Mouse (Mus musculus): ENCODE measurements around the gene Zfp592. TPM values are rescaled to one million over a fixed set of nuclear protein-coding genes. Genes with fewer than 3 reads are reported as not detected.
"Not testable (repeated sequence)": the region's sequence is repeated elsewhere in the genome, so short reads cannot be mapped to it uniquely, and the experiment has no call there.

Gene Zfp592
- polyA plus RNA-seq (2015; fragmentation: Nextera tagmentation; extraction: Ambion mirVana), result 8.3 and 9.8 TPM in 2 replicates

- ATAC-seq (replicated peaks), result peak; percentile 94
- peak within 1 kb of the TSS; percentile 77 for H3K4me2 ChIP-seq (replicated peaks)
- H3K9ac ChIP-seq (replicated peaks), result peak within 1 kb of the TSS; percentile 91
- H3K4me3 ChIP-seq, result peak within 1 kb of the TSS; percentile 67
- no peaks in the 10 kb centered on the region for H3K27me3 ChIP-seq
- peaks cover 36% of the 10 kb centered on the region for H3K4me1 ChIP-seq
- H3K9me3 ChIP-seq, result no peaks in the 10 kb centered on the region
- H3K27ac ChIP-seq (replicated peaks), result peak within 1 kb of the TSS; percentile 89
- 0% methylated on average over 68 of the region's 102 CpGs for WGBS
- H3K36me3 ChIP-seq, result no peaks in the 10 kb centered on the region
Observed at GRCm38 (mm10) chr7:80992980-80993833, at the start of gene Zfp592. Gene Zfp592 (plus strand): TSS chr7:80993681.

DNA sequence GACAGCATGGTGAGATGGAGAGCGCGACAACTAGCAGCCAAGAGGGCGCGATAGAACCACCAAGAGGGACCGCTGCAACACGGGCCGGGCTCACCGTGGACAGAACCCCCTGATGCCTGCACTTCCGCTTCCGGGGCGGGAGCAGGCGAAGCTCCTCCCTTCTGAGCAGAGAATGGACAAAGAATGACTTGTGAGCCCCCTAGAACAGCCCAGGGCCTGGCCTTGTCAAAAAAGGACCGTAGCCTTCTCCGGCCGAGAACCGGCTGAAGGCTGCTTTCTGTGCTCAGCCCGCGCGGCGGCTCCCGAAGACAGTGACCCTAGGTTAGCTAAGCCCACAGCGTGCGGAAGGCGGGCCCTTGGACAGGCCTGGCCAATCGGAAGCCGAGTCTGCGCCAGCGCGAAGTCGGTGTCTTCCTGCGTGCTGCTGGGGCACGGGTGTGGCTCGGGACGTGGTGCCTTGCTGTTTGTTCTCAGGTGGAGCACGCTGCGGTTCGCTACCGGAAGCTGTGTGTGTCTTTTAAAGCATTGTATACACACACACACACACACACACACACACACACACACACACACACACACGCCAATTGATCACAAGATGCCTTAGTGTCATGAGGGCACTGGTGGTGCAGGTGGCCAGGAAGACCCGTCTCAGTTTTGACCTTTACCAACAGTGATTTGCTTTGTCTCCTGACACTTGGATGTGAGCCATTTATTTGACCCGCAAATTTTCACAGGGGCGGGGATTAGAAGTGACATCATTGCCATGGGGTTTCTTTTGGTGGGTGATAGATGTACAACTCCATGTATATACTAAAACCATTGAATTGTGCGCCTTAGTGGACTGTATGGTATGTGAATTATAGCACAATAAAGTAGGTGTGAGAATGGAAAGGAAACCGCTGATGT, 45.8 kb upstream of the Zfp592 start, which contains the start of gene Sec11a:
Gene Sec11a, minus strand, starts transcription at position 336 of the 906 bp plus-strand sequence.
- peak within 1 kb of the TSS; percentile 90 for H3K4me3 ChIP-seq
- H3K9me3 ChIP-seq, result no peaks in the 10 kb centered on the region
- H3K27ac ChIP-seq (replicated peaks), result peak within 1 kb of the TSS; percentile 97
- 2% methylated on average over 44 of the region's 44 CpGs for whole genome bisulfite sequencing
- no peaks in the 10 kb centered on the region for H3K36me3 ChIP-seq
- peaks cover 21% of the 10 kb centered on the region for H3K4me1 ChIP-seq
- H3K9ac ChIP-seq (replicated peaks), result peak within 1 kb of the TSS; percentile 84
- peak; percentile 100 for ATAC-seq (replicated peaks)
- no peaks in the 10 kb centered on the region for H3K27me3 ChIP-seq
- peak within 1 kb of the TSS; percentile 67 for H3K4me2 ChIP-seq (replicated peaks)

GRCm38 (mm10) chr7:80951461-80951860, 42.0 kb upstream of the Zfp592 start:
- Histone ChIP-seq H3K27me3 (no peaks in the 10 kb centered on the region), H3K4me1 (peaks cover 4% of the 10 kb centered on the region), H3K27ac (replicated peaks) (no peak overlapping the region), H3K9ac (replicated peaks) (no peak overlapping the region), H3K4me3 (no peak overlapping the region), H3K9me3 (no peaks in the 10 kb centered on the region), H3K4me2 (replicated peaks) (no peak overlapping the region), H3K36me3 (no peaks in the 10 kb centered on the region)
- WGBS, result 88% methylated on average over 4 of the region's 4 CpGs
- no peak for ATAC-seq (replicated peaks)

DNA sequence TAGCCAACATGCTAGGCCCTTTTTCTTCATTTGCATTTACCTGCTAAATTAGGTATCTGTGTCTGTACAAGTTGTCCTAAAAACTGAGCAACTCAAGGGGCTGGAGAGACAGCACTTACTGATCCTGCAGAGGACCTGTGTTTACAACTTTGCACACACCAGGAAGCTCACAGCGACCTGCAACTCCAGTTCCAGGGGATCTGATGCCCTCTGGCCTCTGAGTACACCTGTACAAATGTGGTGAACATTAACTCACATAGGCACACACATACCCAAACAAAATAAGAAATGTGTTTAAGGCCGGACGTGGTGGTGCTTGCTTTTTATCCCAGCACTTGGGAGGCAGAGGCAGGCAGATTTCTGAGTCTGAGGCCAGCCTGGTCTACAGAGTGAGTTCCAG, 41.3 kb upstream of the Zfp592 start:
- no peak overlapping the region for H3K4me2 ChIP-seq (replicated peaks)
- no peaks in the 10 kb centered on the region for H3K9me3 ChIP-seq
- no peak for ATAC-seq (replicated peaks)
- H3K36me3 ChIP-seq, result no peaks in the 10 kb centered on the region
- H3K9ac ChIP-seq (replicated peaks), result no peak overlapping the region
- no peak overlapping the region for H3K4me3 ChIP-seq
- H3K4me1 ChIP-seq, result no peaks in the 10 kb centered on the region
- H3K27ac ChIP-seq (replicated peaks), result no peak overlapping the region
- 74% methylated on average over 3 of the region's 3 CpGs for WGBS
- no peaks in the 10 kb centered on the region for H3K27me3 ChIP-seq

GRCm38 (mm10) chr7:80954251-80954650, 39.2 kb upstream of the Zfp592 start:
- Histone ChIP-seq H3K9ac (replicated peaks) (no peak overlapping the region), H3K9me3 (no peaks in the 10 kb centered on the region), H3K4me3 (no peak overlapping the region), H3K4me2 (replicated peaks) (no peak overlapping the region), H3K27me3 (no peaks in the 10 kb centered on the region), H3K36me3 (no peaks in the 10 kb centered on the region), H3K4me1 (no peaks in the 10 kb centered on the region), H3K27ac (replicated peaks) (no peak overlapping the region)
- ATAC-seq (replicated peaks), result no peak
- WGBS, result 81% methylated on average over 2 of the region's 2 CpGs

GRCm38 (mm10) chr7:80956891-80957290, 36.6 kb upstream of the Zfp592 start:
- H3K27ac ChIP-seq (replicated peaks), result no peak overlapping the region
- H3K4me1 ChIP-seq, result no peaks in the 10 kb centered on the region
- no peaks in the 10 kb centered on the region for H3K9me3 ChIP-seq
- WGBS, result 66% methylated on average over 2 of the region's 2 CpGs
- no peak overlapping the region for H3K4me3 ChIP-seq
- no peaks in the 10 kb centered on the region for H3K27me3 ChIP-seq
- H3K36me3 ChIP-seq, result no peaks in the 10 kb centered on the region
- no peak overlapping the region for H3K4me2 ChIP-seq (replicated peaks)
- H3K9ac ChIP-seq (replicated peaks), result no peak overlapping the region
- no peak for ATAC-seq (replicated peaks)

DNA sequence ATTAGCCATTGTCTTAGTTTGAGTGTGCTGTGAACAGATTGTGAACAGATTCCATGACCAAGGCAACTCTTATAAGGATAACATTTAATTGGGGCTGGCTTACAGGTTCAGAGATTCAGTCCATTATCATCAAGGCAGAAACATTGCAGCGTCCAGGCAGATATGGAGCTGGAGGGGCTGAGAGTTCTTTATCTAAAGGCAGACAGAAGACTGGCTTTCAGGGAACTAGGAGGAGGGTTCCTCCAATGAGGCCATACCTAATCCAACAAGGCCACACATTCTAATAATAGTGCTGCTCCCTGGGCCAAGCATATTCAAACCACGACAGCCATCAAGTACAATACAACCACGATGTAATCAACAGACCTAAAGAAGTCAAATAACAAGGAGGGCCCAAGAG, 34.5 kb upstream of the Zfp592 start:
- Histone ChIP-seq H3K4me1 (no peaks in the 10 kb centered on the region), H3K4me3 (no peak overlapping the region), H3K36me3 (no peaks in the 10 kb centered on the region), H3K27me3 (no peaks in the 10 kb centered on the region), H3K4me2 (replicated peaks) (no peak overlapping the region), H3K9ac (replicated peaks) (no peak overlapping the region), H3K9me3 (no peaks in the 10 kb centered on the region), H3K27ac (replicated peaks) (no peak overlapping the region)
- WGBS, result 81% methylated on average over 3 of the region's 3 CpGs
- ATAC-seq (replicated peaks), result no peak

DNA sequence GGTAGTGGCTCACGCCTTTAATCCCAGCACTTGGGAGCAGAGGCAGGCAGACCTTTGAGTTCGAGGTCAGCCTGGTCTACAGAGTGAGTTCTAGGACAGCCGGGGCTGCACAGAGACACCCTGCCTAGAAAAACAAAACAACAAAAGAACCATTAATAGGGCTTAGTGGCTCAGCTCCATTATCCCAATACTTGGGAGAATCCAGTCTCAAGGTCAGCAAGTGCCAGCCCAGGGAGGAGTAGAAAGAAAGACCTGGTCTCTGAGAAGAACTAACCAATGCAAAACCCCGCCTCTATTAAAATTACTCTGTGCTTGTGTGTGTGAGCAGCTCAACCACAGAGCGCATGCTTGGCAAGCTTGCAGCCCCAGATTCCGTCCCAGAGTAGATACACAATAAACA, 30.7 kb upstream of the Zfp592 start:
- 38% methylated on average over 6 of the region's 6 CpGs for WGBS
- Histone ChIP-seq H3K4me2 (replicated peaks) (no peak overlapping the region), H3K36me3 (no peaks in the 10 kb centered on the region), H3K9me3 (no peaks in the 10 kb centered on the region), H3K9ac (replicated peaks) (no peak overlapping the region), H3K27ac (replicated peaks) (no peak overlapping the region), H3K4me1 (no peaks in the 10 kb centered on the region), H3K27me3 (no peaks in the 10 kb centered on the region), H3K4me3 (no peak overlapping the region)
- ATAC-seq (replicated peaks), result no peak

DNA sequence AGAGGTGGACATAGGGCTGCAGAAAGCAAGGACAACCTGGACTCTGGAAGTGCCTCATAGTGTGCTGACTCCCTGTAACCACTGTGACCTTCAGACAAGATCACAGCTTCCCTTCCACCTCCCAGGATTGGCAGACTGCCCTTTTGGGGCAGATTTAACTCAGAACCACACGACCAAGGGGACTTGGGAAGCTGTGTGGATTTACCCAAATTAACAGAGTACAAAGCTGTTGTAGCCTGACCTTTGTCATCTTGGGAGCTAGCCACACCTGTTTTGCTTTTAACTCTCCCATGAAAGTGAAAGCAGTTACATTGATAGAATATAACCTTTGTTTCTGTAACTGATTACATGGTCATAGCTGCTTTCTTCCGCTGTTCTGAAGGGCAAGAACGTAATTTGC, 22.6 kb upstream of the Zfp592 start:
- Histone ChIP-seq H3K27me3 (no peaks in the 10 kb centered on the region), H3K4me1 (no peaks in the 10 kb centered on the region), H3K9ac (replicated peaks) (no peak overlapping the region), H3K4me3 (no peak overlapping the region), H3K4me2 (replicated peaks) (no peak overlapping the region), H3K36me3 (no peaks in the 10 kb centered on the region), H3K27ac (replicated peaks) (no peak overlapping the region), H3K9me3 (no peaks in the 10 kb centered on the region)
- no peak for ATAC-seq (replicated peaks)
- WGBS, result 68% methylated on average over 3 of the region's 3 CpGs

DNA sequence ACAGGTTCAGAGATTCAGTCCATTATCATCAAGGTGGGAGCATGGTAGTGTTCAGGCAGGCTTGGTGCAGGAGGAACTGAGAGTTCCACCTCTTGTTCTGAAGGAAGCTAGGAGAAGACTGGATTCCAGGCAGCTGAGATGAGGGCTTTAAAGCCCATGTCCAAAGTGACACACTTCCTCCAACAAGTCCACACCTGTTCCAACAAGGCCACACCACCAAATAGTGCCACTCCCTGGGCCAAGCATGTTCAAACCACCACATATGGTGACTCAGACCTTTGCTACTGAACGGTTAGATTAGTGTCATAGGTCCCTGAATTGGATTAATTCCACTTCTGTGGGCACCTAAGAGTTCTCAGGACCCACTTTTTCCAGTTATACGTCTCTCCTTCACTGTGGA, 22.1 kb upstream of the Zfp592 start:
- Histone ChIP-seq H3K9ac (replicated peaks) (no peak overlapping the region), H3K9me3 (no peaks in the 10 kb centered on the region), H3K27ac (replicated peaks) (no peak overlapping the region), H3K4me3 (no peak overlapping the region), H3K4me1 (no peaks in the 10 kb centered on the region), H3K4me2 (replicated peaks) (no peak overlapping the region), H3K36me3 (no peaks in the 10 kb centered on the region), H3K27me3 (no peaks in the 10 kb centered on the region)
- WGBS, result 59% methylated on average over 2 of the region's 2 CpGs
- no peak for ATAC-seq (replicated peaks)

DNA sequence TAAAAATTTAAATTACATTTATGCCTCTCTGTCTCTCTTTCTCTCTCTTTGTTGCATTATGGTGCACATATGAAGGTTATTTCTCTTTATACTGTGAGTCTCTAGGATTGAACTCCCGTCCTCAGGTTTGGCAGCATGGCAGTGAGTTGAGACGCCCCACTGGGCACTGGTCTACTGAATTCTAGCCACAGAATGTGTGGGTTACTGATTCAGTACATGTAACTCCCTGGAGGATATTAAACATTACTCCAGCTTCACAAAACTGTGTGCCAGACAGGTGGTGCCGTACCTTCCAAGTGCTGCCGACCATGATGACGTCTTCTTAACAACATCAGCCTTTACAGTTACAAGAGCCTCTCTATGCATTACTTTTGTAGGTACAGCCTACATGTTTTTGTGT, 21.4 kb upstream of the Zfp592 start:
- Histone ChIP-seq H3K9ac (replicated peaks) (no peak overlapping the region), H3K27ac (replicated peaks) (no peak overlapping the region), H3K4me1 (no peaks in the 10 kb centered on the region), H3K9me3 (no peaks in the 10 kb centered on the region), H3K4me3 (no peak overlapping the region), H3K27me3 (no peaks in the 10 kb centered on the region), H3K4me2 (replicated peaks) (no peak overlapping the region), H3K36me3 (no peaks in the 10 kb centered on the region)
- ATAC-seq (replicated peaks), result no peak
- WGBS, result 85% methylated on average over 5 of the region's 5 CpGs

GRCm38 (mm10) chr7:80972920-80973637, 20.4 kb upstream of the Zfp592 start:
- ATAC-seq (replicated peaks), result not testable (repeated sequence)

More at GRCm38 (mm10) chr7:80972920-80973637, 20.4 kb upstream of the Zfp592 start:
- not testable (repeated sequence) for H3K4me1 ChIP-seq; H3K4me2 ChIP-seq (replicated peaks); H3K4me3 ChIP-seq; H3K27ac ChIP-seq (replicated peaks); H3K9ac ChIP-seq (replicated peaks); H3K27me3 ChIP-seq; H3K9me3 ChIP-seq; H3K36me3 ChIP-seq
- WGBS, result 89% methylated on average over 4 of the region's 4 CpGs

All from forebrain, embryonic 15.5 days (tissue).